Mouse (Mus musculus): ENCODE data around the gene Akr7a5. TPM values are rescaled to one million over a fixed set of nuclear protein-coding genes. Genes with fewer than 3 reads are reported as not detected.

The Akr7a5 gene
- polyA plus RNA-seq, 1 experiment from 2014 or later: 72.5 TPM

DNA sequence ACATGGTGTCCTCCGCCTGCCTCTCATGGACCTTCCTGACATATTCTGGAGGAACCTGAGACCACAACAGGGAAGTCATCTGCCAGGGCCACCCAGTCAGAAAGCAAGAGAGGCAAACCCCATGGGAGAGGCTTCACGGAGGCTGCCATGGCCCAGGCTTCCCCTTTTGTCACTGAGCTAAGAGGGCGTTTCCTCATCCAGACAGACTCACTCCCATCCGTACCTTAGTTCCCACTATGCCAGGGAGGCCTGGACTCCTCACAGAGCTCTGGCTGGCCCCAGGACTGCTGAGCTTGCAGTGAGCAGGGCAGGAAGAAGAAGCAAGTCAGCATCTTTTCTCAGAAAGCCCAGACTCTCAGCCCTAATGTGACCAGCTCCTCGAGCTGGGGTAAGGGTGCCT, 2.6 kb upstream of the Akr7a5 start:
- Histone ChIP-seq H3K4me3 (no peak overlapping the region), H3K4me1 (peaks cover 32% of the 10 kb centered on the region), H3K36me3 (peaks cover 6% of the 10 kb centered on the region; the same call in 1 of the 2 replicates), H3K27ac (no peak overlapping the region), H3K9me3 (no peaks in the 10 kb centered on the region), H3K27me3 (ENCODE audit: insufficient read depth, poor library complexity, severe bottlenecking) (peaks cover 15% of the 10 kb centered on the region; the same call in 1 of the 2 replicates)
- DNase-seq (ENCODE audit: low spot score): no peak
- 79% methylated on average over 5 of the region's 5 CpGs for WGBS

DNA sequence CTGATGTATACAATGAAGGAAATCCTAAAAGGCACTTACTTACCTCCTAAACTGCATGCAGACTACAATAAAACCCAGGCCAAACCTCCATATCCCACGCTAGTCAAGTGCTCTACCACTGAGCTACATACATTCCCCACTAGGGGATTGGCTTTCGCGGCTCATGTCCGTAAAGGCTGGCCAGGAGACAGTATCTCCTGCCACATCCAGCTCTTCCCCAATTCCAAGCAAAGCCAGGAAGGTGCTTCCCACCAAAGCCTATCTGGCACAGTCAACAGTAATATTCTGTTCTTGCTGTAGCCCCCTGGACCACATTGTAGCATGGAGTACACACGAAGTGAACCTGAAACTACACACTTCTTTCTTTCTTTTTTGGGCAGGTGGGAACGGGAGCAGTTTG, 893 bp upstream of the Akr7a5 start:
- H3K4me1 ChIP-seq: peaks cover 32% of the 10 kb centered on the region

DNA sequence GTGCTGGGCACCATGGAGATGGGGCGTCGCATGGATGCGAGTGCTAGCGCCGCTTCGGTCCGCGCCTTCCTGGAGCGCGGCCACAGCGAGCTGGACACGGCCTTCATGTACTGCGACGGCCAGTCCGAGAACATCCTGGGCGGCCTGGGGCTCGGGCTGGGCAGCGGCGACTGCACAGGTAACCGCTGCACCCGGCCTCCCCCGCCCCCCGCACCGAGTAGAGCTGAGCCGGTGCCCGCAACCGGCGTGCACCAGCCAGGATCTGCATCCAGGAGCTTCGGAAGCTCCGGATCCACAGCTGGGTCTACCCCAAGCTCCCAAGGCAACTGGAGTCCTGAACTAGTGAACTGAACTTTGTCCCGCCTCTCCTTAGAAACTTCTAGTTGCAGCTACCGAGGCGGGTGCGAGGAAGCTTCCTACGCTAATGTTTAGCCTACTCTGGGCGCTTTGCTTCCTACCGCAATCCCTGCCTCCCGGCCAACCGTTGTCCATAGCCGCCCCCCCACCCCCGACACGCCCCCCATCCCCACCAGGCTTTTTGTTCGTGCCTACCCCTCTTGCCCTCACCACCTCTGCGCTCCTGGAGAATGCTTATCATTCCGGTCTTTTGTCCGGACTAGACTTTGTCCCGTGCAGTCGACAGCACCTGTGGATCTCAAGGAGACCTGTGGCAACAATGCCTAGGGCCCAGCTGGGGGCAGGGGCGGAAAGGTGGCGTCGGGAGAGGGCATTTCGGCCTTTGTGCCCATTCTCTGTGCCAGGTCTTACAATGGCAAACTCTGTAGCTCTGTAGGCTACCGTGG, 556 bp downstream of the Akr7a5 start:
- DNase-seq (ENCODE audit: low spot score): no peak
- Histone ChIP-seq H3K4me3 (peak overlapping the region; percentile 87), H3K4me1 (peaks cover 26% of the 10 kb centered on the region), H3K36me3 (peaks cover 18% of the 10 kb centered on the region), H3K9me3 (no peaks in the 10 kb centered on the region), H3K27me3 (ENCODE audit: insufficient read depth, poor library complexity, severe bottlenecking) (peaks cover 15% of the 10 kb centered on the region; the same call in 1 of the 2 replicates), H3K27ac (peak overlapping the region; percentile 91)
- 1% methylated on average over 53 of the region's 53 CpGs for WGBS

More for the DNA sequence above, 893 bp upstream of the Akr7a5 start:
- Histone ChIP-seq H3K36me3 (peaks cover 13% of the 10 kb centered on the region), H3K9me3 (no peaks in the 10 kb centered on the region), H3K4me3 (peak overlapping the region; percentile 87), H3K27ac (peak overlapping the region; percentile 91; the same call in 1 of the 2 replicates), H3K27me3 (ENCODE audit: insufficient read depth, poor library complexity, severe bottlenecking) (peaks cover 15% of the 10 kb centered on the region; the same call in 1 of the 2 replicates)
- WGBS: 17% methylated on average over 6 of the region's 6 CpGs
- no peak for DNase-seq (ENCODE audit: low spot score)

DNA sequence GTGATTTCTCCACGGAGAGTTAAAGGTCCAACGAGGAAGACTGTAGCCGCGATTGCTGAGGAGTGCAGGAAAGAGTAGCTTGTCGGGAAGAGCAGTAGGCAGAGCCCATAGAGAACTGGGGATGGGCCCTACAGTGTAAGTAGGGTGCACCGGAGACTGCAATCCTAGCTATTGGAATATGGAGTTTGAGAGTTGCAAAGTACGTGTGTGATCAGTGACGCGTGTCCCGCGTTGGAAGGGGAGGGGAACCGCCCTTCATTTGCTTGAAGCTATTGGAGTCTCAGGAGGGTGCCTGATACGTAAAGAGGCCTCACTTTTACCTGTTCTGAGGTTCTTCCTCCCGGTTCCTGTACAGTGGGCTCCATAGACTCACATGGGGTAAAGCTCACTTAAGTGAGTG, 1.2 kb downstream of the Akr7a5 start:
- peaks cover 15% of the 10 kb centered on the region; the same call in 1 of the 2 replicates for H3K27me3 ChIP-seq (ENCODE audit: insufficient read depth, poor library complexity, severe bottlenecking)
- H3K27ac ChIP-seq: 0 out of 2 replicates have a peak overlapping the region, but pooled peaks have one; percentile 91
- H3K36me3 ChIP-seq: peaks cover 21% of the 10 kb centered on the region
- peak overlapping the region; percentile 87 for H3K4me3 ChIP-seq
- 29% methylated on average over 14 of the region's 14 CpGs for WGBS
- DNase-seq (ENCODE audit: low spot score): no peak
- H3K4me1 ChIP-seq: peaks cover 24% of the 10 kb centered on the region
- no peaks in the 10 kb centered on the region for H3K9me3 ChIP-seq

DNA sequence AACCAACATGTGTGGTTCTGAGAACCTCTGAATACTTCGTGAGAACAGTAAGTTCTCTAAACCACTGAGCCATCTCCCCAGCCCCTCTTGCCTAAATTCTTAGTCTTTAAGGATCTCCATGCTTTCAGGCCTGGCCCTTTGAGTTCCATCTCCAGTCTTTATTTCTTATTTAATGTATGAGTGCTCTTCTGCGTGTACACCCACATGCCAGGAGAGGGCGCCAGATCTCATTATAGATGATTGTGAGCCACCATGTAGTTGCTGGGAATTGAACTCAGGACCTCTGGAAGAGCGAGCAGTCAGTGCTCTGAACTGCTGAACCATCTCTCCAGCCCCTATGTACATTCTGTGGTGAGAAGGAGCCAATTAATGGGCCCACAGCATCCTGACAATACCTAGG, 2.1 kb downstream of the Akr7a5 start:
- H3K27me3 ChIP-seq (ENCODE audit: insufficient read depth, poor library complexity, severe bottlenecking): peaks cover 15% of the 10 kb centered on the region; the same call in 1 of the 2 replicates
- no peak for DNase-seq (ENCODE audit: low spot score)
- H3K36me3 ChIP-seq: peaks cover 29% of the 10 kb centered on the region
- H3K4me1 ChIP-seq: peaks cover 24% of the 10 kb centered on the region
- H3K4me3 ChIP-seq: no peak overlapping the region
- 46% methylated on average over 4 of the region's 4 CpGs for WGBS
- no peaks in the 10 kb centered on the region for H3K9me3 ChIP-seq
- no peak overlapping the region for H3K27ac ChIP-seq

DNA sequence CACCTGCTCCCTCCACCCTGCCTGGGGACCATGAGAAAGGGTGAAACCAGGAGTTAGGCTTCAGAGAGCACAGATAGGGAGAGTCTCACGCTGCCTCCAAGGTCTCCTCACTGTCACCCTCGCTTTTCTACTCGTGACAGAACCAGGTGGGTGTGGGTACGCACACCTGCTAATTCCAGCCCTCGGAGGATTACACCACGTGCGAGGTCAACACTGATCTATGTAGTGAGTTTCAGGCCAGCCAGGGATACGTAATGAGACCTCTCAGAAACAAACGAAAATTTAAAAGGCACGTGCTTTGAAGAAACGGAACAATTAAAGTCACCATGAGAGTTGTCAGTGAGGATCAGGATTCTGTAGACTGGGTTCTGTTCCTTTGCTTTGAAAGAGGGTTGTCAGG, 7.9 kb downstream of the Akr7a5 start:
- peaks cover 43% of the 10 kb centered on the region for H3K36me3 ChIP-seq

DNA sequence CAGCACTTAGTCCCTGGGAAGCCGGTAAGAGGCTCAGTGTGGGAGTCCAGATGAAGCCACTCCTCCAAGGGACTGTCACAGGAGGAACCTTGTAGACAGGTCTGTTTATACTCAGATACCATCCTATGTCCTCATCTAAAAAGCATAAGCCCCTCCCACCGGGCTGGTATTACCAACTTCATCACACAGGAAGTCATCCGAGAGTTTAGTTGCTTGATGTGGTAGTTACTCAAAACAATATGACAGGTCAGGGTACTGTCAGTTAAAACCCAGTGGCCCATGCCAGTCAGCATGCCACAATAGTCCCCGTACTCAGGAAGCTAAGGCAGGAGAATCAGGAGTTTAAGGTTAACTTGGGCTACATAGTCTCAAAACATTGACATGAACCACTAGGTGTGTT, 9.2 kb downstream of the Akr7a5 start:
- no peak for DNase-seq (ENCODE audit: low spot score)
- H3K27ac ChIP-seq: no peak overlapping the region
- no peaks in the 10 kb centered on the region for H3K9me3 ChIP-seq
- no peaks in the 10 kb centered on the region for H3K27me3 ChIP-seq (ENCODE audit: insufficient read depth, poor library complexity, severe bottlenecking)
- H3K4me1 ChIP-seq: no peaks in the 10 kb centered on the region
- peaks cover 35% of the 10 kb centered on the region for H3K36me3 ChIP-seq
- 78% methylated on average over 4 of the region's 4 CpGs for WGBS
- H3K4me3 ChIP-seq: no peak overlapping the region

More for the DNA sequence above, 7.9 kb downstream of the Akr7a5 start:
- Histone ChIP-seq H3K27ac (no peak overlapping the region), H3K9me3 (no peaks in the 10 kb centered on the region), H3K4me3 (no peak overlapping the region), H3K27me3 (ENCODE audit: insufficient read depth, poor library complexity, severe bottlenecking) (no peaks in the 10 kb centered on the region), H3K4me1 (no peaks in the 10 kb centered on the region)
- no peak for DNase-seq (ENCODE audit: low spot score)
- 90% methylated on average over 11 of the region's 11 CpGs for WGBS

DNA sequence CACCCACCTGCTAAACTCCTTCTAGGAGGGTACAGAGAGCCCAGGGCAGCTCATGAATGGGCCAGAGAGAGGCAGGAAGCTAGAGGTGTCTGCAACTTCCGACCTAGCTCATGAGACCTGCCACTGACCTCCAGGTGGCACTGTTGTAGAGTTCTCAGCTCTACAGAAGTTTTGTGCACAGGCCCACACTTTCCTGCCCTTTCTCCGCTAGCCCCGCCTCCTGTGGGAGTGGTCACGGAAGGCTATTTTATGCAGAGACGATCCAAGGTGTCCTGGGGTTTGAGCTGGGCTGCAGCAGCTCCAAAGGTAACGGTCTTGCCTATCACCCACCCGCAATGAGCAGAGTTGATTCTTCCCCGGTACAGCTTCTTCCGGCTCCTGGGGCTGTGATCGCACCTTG, 20.1 kb downstream of the Akr7a5 start:
- 8% methylated on average over 10 of the region's 10 CpGs for WGBS
- peak overlapping the region; percentile 38; the same call in 1 of the 2 replicates for H3K27ac ChIP-seq

DNA sequence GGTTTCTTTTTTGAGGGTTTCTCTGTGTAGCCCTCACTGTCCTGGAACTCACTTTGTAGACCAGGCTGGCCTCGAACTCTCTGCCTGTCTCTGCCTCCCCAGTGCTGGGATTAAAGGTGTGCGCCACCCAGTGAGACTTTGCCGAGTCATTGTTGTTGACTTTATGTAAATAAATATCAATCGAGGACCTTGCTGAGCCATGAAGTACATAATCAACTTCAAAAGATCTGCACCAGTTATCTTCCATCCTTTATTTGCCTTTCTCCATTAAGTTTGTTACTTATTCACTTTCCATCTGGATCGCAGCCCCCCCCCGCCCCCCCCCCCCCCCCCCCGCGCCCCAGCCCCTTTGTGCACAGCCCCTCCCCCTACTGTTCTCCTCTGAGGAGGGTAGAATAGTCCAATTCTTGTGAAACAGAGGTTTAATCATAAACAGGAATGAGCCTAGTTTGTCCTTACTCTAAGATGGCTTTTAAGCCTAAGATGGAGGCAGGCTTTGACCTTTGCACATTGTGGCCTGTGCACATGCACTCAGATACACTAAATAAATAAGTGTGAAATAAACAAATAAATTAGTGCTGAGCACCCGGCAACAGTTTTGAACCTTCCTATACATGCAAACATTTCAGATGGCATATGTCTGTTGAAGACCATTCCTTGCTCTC, 24.2 kb downstream of the Akr7a5 start:
- WGBS: 71% methylated on average over 7 of the region's 9 CpGs
- H3K36me3 ChIP-seq: no peaks in the 10 kb centered on the region
- peaks cover 10% of the 10 kb centered on the region for H3K4me1 ChIP-seq
- peaks cover 42% of the 10 kb centered on the region for H3K27me3 ChIP-seq (ENCODE audit: insufficient read depth, poor library complexity, severe bottlenecking)
- H3K4me3 ChIP-seq: no peak overlapping the region
- no peaks in the 10 kb centered on the region for H3K9me3 ChIP-seq
- no peak overlapping the region for H3K27ac ChIP-seq
- DNase-seq (ENCODE audit: low spot score): no peak

More for the DNA sequence above, 20.1 kb downstream of the Akr7a5 start:
- H3K36me3 ChIP-seq: no peaks in the 10 kb centered on the region
- no peaks in the 10 kb centered on the region for H3K9me3 ChIP-seq
- peaks cover 4% of the 10 kb centered on the region; the same call in 1 of the 2 replicates for H3K4me1 ChIP-seq
- DNase-seq (ENCODE audit: low spot score): peak; percentile 93
- peak overlapping the region; percentile 50 for H3K4me3 ChIP-seq
- peaks cover 26% of the 10 kb centered on the region for H3K27me3 ChIP-seq (ENCODE audit: insufficient read depth, poor library complexity, severe bottlenecking)

DNA sequence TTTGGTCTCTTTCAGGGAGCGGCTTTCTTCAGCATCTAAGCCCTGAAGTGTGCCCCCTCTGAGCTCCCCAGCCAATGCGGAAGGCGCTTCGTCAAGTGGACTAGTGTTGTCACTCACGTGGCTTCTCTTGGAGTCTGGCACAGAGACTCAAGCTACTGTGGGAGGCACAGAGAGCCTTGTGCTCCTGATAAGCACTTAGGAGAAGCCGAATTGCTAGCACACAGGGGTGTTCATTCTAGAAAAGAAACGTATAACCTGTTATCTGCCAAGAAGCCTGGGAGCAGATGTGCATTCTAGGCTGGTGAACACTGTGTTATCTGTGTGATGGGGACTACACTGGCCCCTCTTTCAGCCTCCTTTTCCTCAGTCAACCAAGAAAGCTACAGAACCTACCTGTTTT, 25.0 kb downstream of the Akr7a5 start:
- Histone ChIP-seq H3K9me3 (no peaks in the 10 kb centered on the region), H3K36me3 (no peaks in the 10 kb centered on the region), H3K27ac (peak overlapping the region; percentile 7; the same call in 1 of the 2 replicates), H3K27me3 (ENCODE audit: insufficient read depth, poor library complexity, severe bottlenecking) (peaks cover 42% of the 10 kb centered on the region), H3K4me3 (no peak overlapping the region), H3K4me1 (peaks cover 10% of the 10 kb centered on the region)
- DNase-seq (ENCODE audit: low spot score): peak; percentile 88
- 33% methylated on average over 7 of the region's 7 CpGs for WGBS

DNA sequence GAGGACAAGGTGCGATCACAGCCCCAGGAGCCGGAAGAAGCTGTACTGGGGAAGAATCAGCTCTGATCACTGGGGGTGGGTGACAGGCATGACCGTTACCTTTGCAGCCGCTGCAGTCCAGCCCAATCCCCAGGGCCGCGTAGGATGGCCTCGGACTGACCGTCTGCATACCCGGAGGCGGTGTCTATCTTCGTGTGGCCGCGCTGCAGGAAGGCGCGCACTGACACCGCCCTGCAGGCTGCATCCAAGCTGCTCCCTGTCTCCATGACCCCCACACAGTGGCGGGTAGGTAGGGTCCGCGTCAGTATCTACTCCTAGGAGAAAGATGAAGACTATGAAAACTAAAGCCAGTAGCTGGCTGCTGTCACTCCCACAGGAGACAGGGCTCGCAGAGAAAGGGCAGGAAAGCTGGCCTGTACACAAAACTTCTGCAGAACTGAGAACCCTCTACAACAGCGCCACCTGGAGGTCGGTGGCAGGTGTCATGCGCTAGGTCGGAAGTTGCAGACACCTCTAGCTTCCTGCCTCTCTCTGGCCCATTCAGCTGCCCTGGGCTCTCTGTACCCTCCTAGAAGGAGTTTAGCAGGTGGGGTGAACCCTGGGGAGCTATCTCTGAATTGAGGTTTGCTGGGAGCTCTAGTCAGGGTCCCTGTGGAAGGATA, 26.4 kb downstream of the Akr7a5 start:
- Histone ChIP-seq H3K36me3 (no peaks in the 10 kb centered on the region), H3K9me3 (no peaks in the 10 kb centered on the region), H3K27ac (peak overlapping the region; percentile 38; the same call in 1 of the 2 replicates), H3K27me3 (ENCODE audit: insufficient read depth, poor library complexity, severe bottlenecking) (peaks cover 32% of the 10 kb centered on the region), H3K4me3 (peak overlapping the region; percentile 47), H3K4me1 (peaks cover 10% of the 10 kb centered on the region)
- 21% methylated on average over 24 of the region's 24 CpGs for WGBS
- peak; percentile 96 for DNase-seq (ENCODE audit: low spot score)

DNA sequence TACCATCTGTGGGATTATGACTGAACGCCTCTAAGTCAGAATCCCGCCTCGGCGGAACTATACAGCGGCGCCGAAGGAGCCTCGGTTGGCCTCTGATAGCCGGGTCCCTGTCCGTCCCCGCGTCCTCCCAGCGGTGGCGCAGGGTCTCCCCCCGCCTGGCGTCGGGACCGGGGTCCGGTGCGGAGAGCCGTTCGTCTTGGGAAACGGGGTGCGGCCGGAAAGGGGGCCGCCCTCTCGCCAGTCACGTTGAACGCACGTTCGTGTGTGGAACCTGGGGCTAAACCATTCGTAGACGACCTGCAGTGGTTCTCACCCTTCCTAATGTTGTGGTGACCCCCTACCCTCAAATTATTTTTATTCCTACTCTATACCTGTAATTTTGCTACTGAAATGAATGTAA, 27.6 kb downstream of the Akr7a5 start:
- Histone ChIP-seq H3K27me3 (ENCODE audit: insufficient read depth, poor library complexity, severe bottlenecking) (peaks cover 20% of the 10 kb centered on the region), H3K4me1 (peaks cover 10% of the 10 kb centered on the region), H3K9me3 (no peaks in the 10 kb centered on the region), H3K27ac (no peak overlapping the region), H3K4me3 (peak overlapping the region; percentile 15; the same call in 1 of the 2 replicates), H3K36me3 (no peaks in the 10 kb centered on the region)
- no peak for DNase-seq (ENCODE audit: low spot score)
- 40% methylated on average over 33 of the region's 33 CpGs for WGBS

Data from heart, embryonic 10.5 days (tissue).